ENCODE assay signal across 8 mouse cellular contexts in genomic region chr2:181286629-181287337, GRCm38 (mm10). TPM values are rescaled to one million over a fixed set of nuclear protein-coding genes. Genes with fewer than 3 reads are reported as not detected.
DNase-seq lines count a peak whose midpoint lies in the region; ATAC-seq and TF ChIP-seq lines count a peak whose summit lies in the region.

No protein-coding gene starts in this region.

- peaks cover 19% of the 10 kb centered on the region; the same call in 1 of the 2 replicates for H3K79me2 ChIP-seq in liver, adult 2 months (ENCODE audit: control insufficient read depth, insufficient read depth, low read length)

- no peaks in the 10 kb centered on the region for H3K27me3 ChIP-seq in liver, adult 2 months (ENCODE audit: control insufficient read depth, insufficient read depth, low read length)
- no peaks in the 10 kb centered on the region for H3K27me3 ChIP-seq in neural tube, embryonic 13.5 days

- ATAC-seq in neural tube, embryonic 13.5 days (ENCODE audit: low read depth) = no peak

- no peaks in the 10 kb centered on the region for H3K9me3 ChIP-seq in neural tube, embryonic 13.5 days

- 30% methylated on average over 6 of the region's 6 CpGs for WGBS in liver, adult 2 months
- 57% methylated on average over 6 of the region's 6 CpGs for WGBS in neural tube, embryonic 13.5 days

- TF ChIP-seq CTCF in liver, adult 2 months (IDR thresholded peaks at IDR 0.05; ENCODE audit: low read depth, low read length) = no peak

- H3K4me1 ChIP-seq in liver, adult 2 months (ENCODE audit: control insufficient read depth, insufficient read depth, low read length) = peaks cover 11% of the 10 kb centered on the region
- peaks cover 23% of the 10 kb centered on the region for H3K4me1 ChIP-seq in neural tube, embryonic 13.5 days (replicated peaks)

- TF ChIP-seq POLR2A in liver, adult 2 months (IDR thresholded peaks at IDR 0.05; ENCODE audit: extremely low read depth, insufficient read depth, low read length) = no peak

- H3K9ac ChIP-seq in liver, adult 2 months (ENCODE audit: low read depth, low read length) = peak overlapping the region; percentile 99
- peak overlapping the region; percentile 91 for H3K9ac ChIP-seq in neural tube, embryonic 13.5 days

- H3K4me2 ChIP-seq in neural tube, embryonic 13.5 days = peak overlapping the region; percentile 71

- peaks cover 5% of the 10 kb centered on the region; the same call in 1 of the 2 replicates for H3K36me3 ChIP-seq in liver, adult 2 months (ENCODE audit: control insufficient read depth, insufficient read depth, low read length)
- H3K36me3 ChIP-seq in neural tube, embryonic 13.5 days = peaks cover 31% of the 10 kb centered on the region

- H3K27ac ChIP-seq in liver, adult 2 months (replicated peaks; ENCODE audit: insufficient read depth, low read depth, low read length) = peak overlapping the region; percentile 100
- peak overlapping the region; percentile 97 for H3K27ac ChIP-seq in neural tube, embryonic 13.5 days (replicated peaks)

- H3K4me3 ChIP-seq in liver, adult 2 months (ENCODE audit: insufficient read depth, low read depth, low read length) = peak overlapping the region; percentile 100
- peak overlapping the region; percentile 69 for H3K4me3 ChIP-seq in neural tube, embryonic 13.5 days

- DNase-seq in liver, adult 2 months (ENCODE audit: extremely low read depth, low read depth, low spot score) = no peak
- DNase-seq in liver = no peak
- peak; percentile 9 for DNase-seq in embryo, embryonic 10.5 days (ENCODE audit: low spot score)
- DNase-seq in induced T-regulatory cell, adult 2 months (ENCODE audit: low read depth) = peak; percentile 43
- DNase-seq in ovary, adult 18-20 months (ENCODE audit: low spot score) = no peak
- no peak for DNase-seq in yolk sac, embryonic 10.5 days (ENCODE audit: low spot score)
- no peak for DNase-seq in adrenal gland, adult 2 months

RNA-seq across cellular contexts. Expression of gene Gmeb2, which starts 1.1 kb away (rescaled TPM):
- 7.4 and 8.8 TPM in 2 replicates for total RNA-seq in liver, adult 2 months (2014; rRNA removed)
- 10.7 and 16.1 TPM in 2 replicates for polyA plus RNA-seq in liver, adult 2 months (2012; rRNA removed)
- 15.1 and 15.4 TPM in 2 replicates for polyA plus RNA-seq in neural tube, embryonic 13.5 days (2015; fragmentation: Nextera tagmentation; extraction: Ambion mirVana)
- 10 to 100 TPM; 15.4 to 15.5 TPM for total RNA-seq in adrenal gland, adult 2 months (2021)
- polyA plus RNA-seq in adrenal gland, adult 2 months (2012; rRNA removed) = 21.8 and 28.4 TPM in 2 replicates

RNA-seq across cellular contexts. Expression of gene Stmn3, which starts 27.5 kb away (rescaled TPM):
- 0.09 and 0.20 TPM in 2 replicates for total RNA-seq in liver, adult 2 months (2014; rRNA removed)
- 0.07 TPM in 1 of 2 replicates, not detected in the other for polyA plus RNA-seq in liver, adult 2 months (2012; rRNA removed)
- 1,090 and 1,260 TPM in 2 replicates for polyA plus RNA-seq in neural tube, embryonic 13.5 days (2015; fragmentation: Nextera tagmentation; extraction: Ambion mirVana)
- total RNA-seq in adrenal gland, adult 2 months (2021) = 10 to 100 TPM in 1 of 2 experiments, 1 to 10 TPM in 1; 9.6 to 19.8 TPM
- 8.8 and 17.3 TPM in 2 replicates for polyA plus RNA-seq in adrenal gland, adult 2 months (2012; rRNA removed)

RNA-seq across cellular contexts. Expression of gene Rtel1, which starts 32.8 kb away (rescaled TPM):
- total RNA-seq in liver, adult 2 months (2014; rRNA removed) = 13.5 and 13.9 TPM in 2 replicates
- 17.5 and 17.9 TPM in 2 replicates for polyA plus RNA-seq in liver, adult 2 months (2012; rRNA removed)
- 28.8 and 30.1 TPM in 2 replicates for polyA plus RNA-seq in neural tube, embryonic 13.5 days (2015; fragmentation: Nextera tagmentation; extraction: Ambion mirVana)
- 10 to 100 TPM; 24.5 to 27.8 TPM for total RNA-seq in adrenal gland, adult 2 months (2021)
- 23.2 and 24.2 TPM in 2 replicates for polyA plus RNA-seq in adrenal gland, adult 2 months (2012; rRNA removed)

RNA-seq across cellular contexts. Expression of gene Helz2, which starts 45.0 kb away (rescaled TPM):
- total RNA-seq in liver, adult 2 months (2014; rRNA removed) = 20.3 and 28.9 TPM in 2 replicates
- polyA plus RNA-seq in liver, adult 2 months (2012; rRNA removed) = 39.6 and 65.9 TPM in 2 replicates
- polyA plus RNA-seq in neural tube, embryonic 13.5 days (2015; fragmentation: Nextera tagmentation; extraction: Ambion mirVana) = 0.22 and 0.32 TPM in 2 replicates
- total RNA-seq in adrenal gland, adult 2 months (2021) = 10 to 100 TPM; 15.3 to 25.0 TPM
- polyA plus RNA-seq in adrenal gland, adult 2 months (2012; rRNA removed) = 29.6 and 33.1 TPM in 2 replicates

Comparison
In these comparisons a context has a peak if more than half of its experiments do, and no peak if none do; other contexts are left out.
1. DNase-seq: peak in embryo, embryonic 10.5 days (single experiment) and induced T-regulatory cell, adult 2 months (single experiment); none in liver, adult 2 months (single experiment), liver (single experiment), ovary, adult 18-20 months (single experiment), yolk sac, embryonic 10.5 days (single experiment) and adrenal gland, adult 2 months (single experiment).
2. RNA of gene Stmn3, which starts 27.5 kb away (polyA plus RNA-seq): 1,090 to 1,260 TPM in neural tube, embryonic 13.5 days; 8.8 to 17.3 TPM in adrenal gland, adult 2 months and 0.07 TPM in liver, adult 2 months; every median in the first group is over 10 times any median in the second.